Mouse (Mus musculus) gastrocnemius, adult 8-10 months (tissue): ENCODE results near the gene Foxp1. TPM values are rescaled to one million over a fixed set of nuclear protein-coding genes. Genes with fewer than 3 reads are reported as not detected.

ENCODE experiments used
- DNase-seq, 2 experiments: peaks; one replicate each; pipeline ENCODE4 v3.0.0; 2022; ENCODE audit warnings: low spot score in 2 of 2
- total RNA-seq, 4 experiments: library from RNA; stranded (reverse); gene quantifications; 2 replicates each; pipeline ENCODE4 v1.2.4; 2022

Gene Foxp1
- total RNA-seq, 4 experiments from 2014 or later = 10.0 to 15.5 (median 13.9) TPM

- no peak for DNase-seq
Observed at GRCm38 (mm10) chr6:99441100-99441499, 81.4 kb downstream of the Foxp1 start.

- no peak for DNase-seq
Observed at GRCm38 (mm10) chr6:99440606-99441005, 81.9 kb downstream of the Foxp1 start.

DNA sequence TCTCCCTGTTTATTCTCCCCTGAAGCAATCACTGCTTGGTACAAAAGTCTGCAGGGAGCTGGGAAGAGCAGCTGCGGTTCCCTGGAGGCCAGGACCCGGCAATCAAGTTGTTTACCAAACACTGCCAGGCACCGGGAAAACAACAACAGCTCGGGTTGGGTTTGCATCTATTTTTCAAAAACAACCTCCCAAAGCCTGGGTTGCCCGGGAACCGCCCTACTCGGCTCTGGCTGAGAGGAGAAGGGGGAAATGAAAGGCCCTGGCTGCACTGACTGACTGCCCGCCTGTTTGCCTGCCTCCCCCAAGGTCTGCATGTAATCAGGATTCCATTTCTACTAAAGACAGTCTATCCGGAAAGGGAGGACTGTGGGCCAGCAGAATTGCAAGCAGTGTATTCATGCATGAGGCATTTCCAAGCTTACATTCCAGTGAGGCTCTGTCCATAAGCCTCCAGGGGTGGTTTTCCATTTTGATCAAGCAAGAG is 82.6 kb downstream of the Foxp1 start:
- no peak for DNase-seq

DNA sequence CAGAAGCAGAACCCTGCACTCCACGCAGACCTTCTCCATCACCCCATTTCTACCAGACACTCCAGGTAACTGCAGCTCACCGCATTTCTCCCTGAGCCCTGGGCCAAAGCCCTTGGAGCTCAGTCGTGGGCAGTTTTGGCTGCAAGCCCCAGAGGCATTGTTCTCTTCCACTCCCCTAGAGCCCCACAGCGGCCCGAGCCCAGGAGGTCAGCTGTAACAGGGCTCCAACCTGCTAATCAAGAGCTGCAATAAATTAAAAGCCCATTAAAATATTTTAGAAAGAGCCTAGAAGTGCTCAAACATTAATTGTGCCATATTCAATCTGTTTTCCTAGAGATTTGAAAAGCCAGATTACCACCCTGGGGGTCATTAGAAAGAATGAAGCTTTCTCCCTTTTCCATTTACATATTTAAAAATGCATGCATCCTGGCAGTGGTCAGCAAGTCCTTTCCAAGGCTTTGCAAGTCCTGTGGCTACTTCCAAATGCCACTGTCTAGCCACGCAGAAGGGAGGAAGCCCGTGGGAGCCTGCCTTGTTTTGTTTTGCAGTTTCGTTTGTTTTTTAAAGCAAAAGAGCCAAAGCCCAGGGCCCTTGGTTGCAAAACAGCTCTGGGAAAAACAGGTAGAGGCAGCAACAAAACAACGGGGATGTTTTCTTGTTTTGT is 83.2 kb downstream of the Foxp1 start:
- DNase-seq = no peak

GRCm38 (mm10) chr6:99436371-99436770 is 86.2 kb downstream of the Foxp1 start:
- no peak for DNase-seq

GRCm38 (mm10) chr6:99435140-99435539 is 87.4 kb downstream of the Foxp1 start:
- no peak for DNase-seq

DNA sequence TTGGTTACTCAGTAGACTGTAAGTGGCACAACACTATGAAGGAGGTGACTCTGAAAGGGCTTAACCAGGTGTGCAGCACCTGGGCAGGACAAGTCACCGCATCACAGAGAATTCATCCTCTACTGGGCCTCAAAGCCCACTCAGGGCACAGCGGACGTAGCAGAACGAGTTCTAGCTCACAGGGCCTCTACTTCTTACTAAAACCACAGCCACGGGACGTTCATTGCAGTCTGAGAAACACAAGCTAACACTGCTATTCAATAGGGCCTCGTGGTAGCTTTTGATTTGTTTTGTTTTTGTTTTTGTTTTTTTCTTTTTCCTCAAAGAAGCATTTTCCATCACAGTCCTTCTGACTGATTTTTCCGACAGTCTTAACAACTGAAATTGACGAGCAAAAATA is 89.5 kb downstream of the Foxp1 start:
- no peak for DNase-seq

- no peak for DNase-seq
Observed at GRCm38 (mm10) chr6:99431941-99432340, 90.6 kb downstream of the Foxp1 start.

DNA sequence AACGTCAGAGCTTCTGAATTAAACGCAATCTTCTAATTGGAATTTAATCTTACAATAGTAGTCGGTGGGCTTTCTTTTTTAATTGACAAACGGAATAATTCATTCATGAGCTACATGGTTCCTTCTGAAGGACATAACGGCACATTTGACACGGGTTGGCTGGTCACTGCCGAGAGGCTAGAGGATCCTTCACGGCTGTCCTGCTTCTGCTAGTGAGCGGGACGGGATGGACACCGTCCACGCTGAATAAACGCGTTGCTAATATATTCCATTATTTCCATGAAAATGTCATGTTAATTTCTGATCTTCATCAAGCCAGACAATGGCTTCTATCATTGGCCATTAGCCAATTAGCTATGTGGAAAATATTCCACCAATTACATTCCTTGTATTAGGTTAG is 92.0 kb downstream of the Foxp1 start:
- DNase-seq = no peak

- no peak for DNase-seq
Observed at GRCm38 (mm10) chr6:99429378-99430131, 93.0 kb downstream of the Foxp1 start.

- no peak for DNase-seq
Observed at GRCm38 (mm10) chr6:99428961-99429360, 93.6 kb downstream of the Foxp1 start.

GRCm38 (mm10) chr6:99427301-99427700 is 95.2 kb downstream of the Foxp1 start:
- no peak for DNase-seq

GRCm38 (mm10) chr6:99425044-99425443 is 97.5 kb downstream of the Foxp1 start:
- no peak for DNase-seq

GRCm38 (mm10) chr6:99420666-99421065 is 101.9 kb downstream of the Foxp1 start:
- DNase-seq = no peak

GRCm38 (mm10) chr6:99412598-99412997 is 109.9 kb downstream of the Foxp1 start:
- DNase-seq = no peak

DNA sequence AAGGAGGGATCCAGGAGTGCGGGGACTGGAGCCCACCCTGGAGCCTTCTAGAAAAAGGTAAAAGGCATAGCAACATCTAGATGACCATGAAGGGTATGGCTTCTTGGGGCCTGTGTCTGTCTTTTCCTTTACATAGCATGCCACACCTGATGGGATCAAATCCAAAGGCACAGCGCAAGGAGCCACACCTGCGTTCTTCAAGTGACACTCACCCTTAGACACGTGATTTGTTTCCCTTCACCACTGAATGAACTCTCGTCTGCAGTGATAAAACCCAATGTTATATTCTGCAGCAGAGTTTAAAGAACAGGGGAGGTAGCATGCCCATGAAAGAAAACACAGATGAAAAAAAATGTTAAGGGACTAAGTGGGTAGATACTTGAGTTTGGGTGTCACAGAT is 112.9 kb downstream of the Foxp1 start:
- DNase-seq = no peak

DNA sequence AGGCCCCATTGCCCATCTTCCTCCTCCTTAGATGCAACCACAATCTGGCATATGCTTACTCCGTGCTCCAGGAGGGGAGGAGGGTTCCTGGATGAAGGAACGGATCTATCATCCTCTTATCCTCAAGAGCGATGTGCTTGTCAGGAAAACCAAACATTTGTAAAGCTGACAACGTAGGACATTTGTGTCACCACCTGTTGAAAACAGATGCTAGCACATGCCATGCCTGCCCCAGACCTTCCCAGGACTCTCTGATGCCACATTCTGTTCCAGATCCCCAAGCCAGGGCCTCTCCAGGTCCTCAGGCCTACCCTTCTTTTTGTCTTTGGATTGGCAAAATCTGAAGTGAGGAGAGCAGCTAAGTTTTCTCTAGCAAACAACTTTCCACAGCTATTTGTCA is 113.6 kb downstream of the Foxp1 start:
- no peak for DNase-seq

DNA sequence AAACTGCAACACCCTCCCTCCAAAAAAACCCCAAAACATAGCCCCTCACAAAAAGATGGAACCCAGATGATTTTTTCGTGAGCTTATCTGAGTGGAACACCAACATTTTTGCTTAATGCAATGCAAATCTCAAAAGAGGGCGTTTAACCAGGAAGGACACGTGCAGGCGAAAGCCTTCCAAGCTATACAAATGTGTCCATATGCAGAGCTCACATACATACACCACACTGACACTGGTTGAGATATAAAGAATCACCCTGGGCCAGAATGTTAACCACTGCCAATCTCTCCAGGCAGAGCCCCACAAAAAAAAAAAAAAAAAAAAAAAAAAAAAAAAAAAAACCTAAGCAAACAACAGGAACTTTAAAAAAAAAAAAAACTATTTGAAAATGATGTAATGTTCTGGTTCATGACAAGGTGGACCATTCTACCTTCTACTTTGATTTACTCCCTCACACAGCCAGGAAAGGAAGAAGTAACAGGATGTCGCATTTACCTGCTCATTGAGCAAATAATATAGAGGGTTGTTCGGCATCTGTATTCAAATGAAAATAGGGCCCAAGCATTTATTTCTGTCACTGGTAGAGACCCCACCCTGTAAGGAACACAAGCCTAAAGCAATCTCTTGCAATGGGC is 118.6 kb downstream of the Foxp1 start:
- DNase-seq = no peak

DNA sequence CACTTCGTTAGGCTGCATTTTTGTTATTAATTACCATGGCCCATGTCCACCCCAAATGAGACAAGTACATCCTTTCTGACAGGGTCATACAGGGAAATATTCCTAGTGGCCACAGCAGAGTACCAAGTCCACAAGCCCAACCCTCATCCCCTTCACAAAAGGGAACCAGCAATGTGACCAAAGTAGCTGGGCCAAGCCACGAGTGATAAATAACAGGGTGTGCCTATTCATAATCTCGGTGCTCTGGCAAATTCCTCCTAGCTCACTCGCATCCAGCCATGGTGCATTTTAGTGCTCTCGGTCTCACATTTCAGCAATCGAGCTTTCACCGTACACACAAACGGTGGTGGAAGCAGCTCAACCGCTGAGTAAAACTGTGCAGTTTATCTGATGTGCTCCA is 119.6 kb downstream of the Foxp1 start:
- DNase-seq = no peak

DNA sequence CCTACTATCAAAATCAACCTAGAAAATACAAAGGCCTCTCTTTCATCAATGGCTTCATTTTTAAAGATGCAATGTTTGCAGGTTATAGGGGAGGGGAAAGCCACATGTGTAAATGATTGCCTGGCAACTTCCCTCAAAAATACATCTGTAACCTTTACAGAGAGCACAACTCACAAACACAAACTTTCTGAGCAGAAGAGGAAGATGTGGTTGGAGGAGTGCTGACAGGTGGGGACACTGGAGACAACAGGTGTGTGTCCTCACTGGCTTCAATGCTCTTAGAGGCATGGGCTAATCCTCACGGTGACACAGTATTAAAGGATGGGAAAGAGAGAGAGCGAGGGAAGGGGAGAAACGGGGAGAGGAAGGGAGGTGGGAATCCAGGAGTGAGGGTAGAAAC is 120.2 kb downstream of the Foxp1 start:
- no peak for DNase-seq

- DNase-seq = no peak
Observed at GRCm38 (mm10) chr6:99401801-99402200, 120.7 kb downstream of the Foxp1 start.

GRCm38 (mm10) chr6:99401211-99401610 is 121.3 kb downstream of the Foxp1 start:
- DNase-seq = no peak
